ENCODE assay signal across 10 mouse cellular contexts in the genomic region with DNA sequence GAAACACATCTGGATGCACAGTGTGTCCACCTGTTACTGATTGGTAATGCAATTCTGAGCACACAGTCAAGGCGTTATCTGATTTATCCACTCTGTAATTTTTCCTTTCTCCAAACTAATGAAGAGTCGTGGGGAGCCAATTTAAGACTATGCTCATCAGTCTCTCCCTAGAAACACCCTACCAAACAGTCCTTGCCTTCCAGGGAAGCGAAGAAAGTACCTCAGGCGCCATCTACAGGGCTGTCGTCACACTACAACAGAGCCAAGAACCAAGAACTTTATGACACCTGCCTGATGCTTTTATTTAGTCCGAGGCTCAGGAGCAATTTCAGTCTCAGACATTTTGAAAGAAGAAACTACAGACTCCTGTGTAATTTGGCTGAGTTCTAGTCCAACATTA. TPM values are rescaled to one million over a fixed set of nuclear protein-coding genes. Genes with fewer than 3 reads are reported as not detected.
DNase-seq lines count a peak whose midpoint lies in the region; ATAC-seq and TF ChIP-seq lines count a peak whose summit lies in the region.
"Had no signal": no experiment of that assay in that cellular context is flagged by ENCODE, and none has a peak within 500 bp of the region (broad histone marks: within the 10 kb centered on the region; RNA-seq: fewer than 3 reads in every experiment).

No protein-coding gene starts in this region.

- no peak for TF ChIP-seq EP300 in MEL (IDR thresholded peaks at IDR 0.05; ENCODE audit: low read depth in 1 of 2, low read length in 2 of 2)

- TF ChIP-seq POLR2A in MEL (IDR thresholded peaks at IDR 0.05; ENCODE audit: control insufficient read depth in 1 of 2, insufficient read depth in 1 of 2, low read depth in 1 of 2, low read length in 2 of 2, poor library complexity in 1 of 2), result no peak

- H3K27me3 ChIP-seq in MEL (ENCODE audit: control insufficient read depth in 1 of 2, insufficient read depth in 2 of 2, low read length in 2 of 2), result no peaks in the 10 kb centered on the region
- no peaks in the 10 kb centered on the region for H3K27me3 ChIP-seq in midbrain, postnatal 0 days (ENCODE audit: insufficient read depth, low read length)

- DNase-seq in kidney, adult 18-20 months, result peak; percentile 53
- no peak for DNase-seq in kidney, adult 11 months
- DNase-seq in MEL (ENCODE audit: low read depth, low spot score), result peak; percentile 50
- DNase-seq in cerebellum, postnatal 25 days, result peak; percentile 59 to 75
- DNase-seq in gastrocnemius, postnatal 14 days, result peak; percentile 15
- DNase-seq in left cerebral cortex, postnatal 10 days (ENCODE audit: extremely low spot score in 1 of 2, low spot score in 2 of 2), result peak; percentile 27 to 55
- peak; percentile 65 for DNase-seq in midbrain, postnatal 0 days (ENCODE audit: low spot score)

- no peak for ATAC-seq in midbrain, postnatal 0 days (ENCODE audit: low FRiP score)
- no peak for ATAC-seq in activated CD4-positive, CD25-positive, alpha-beta regulatory T cell, adult 4 months

- peaks cover 0 to 3% of the 10 kb centered on the region in 2 experiments; a peak in 1 of 4 replicates for H3K36me3 ChIP-seq in MEL (ENCODE audit: control insufficient read depth in 1 of 2, insufficient read depth in 2 of 2, low read length in 2 of 2)
- no peaks in the 10 kb centered on the region for H3K36me3 ChIP-seq in midbrain, postnatal 0 days (ENCODE audit: insufficient read depth, low read length)
- H3K36me3 ChIP-seq: embryonic facial prominence, embryonic 12.5 days; lung, embryonic 15.5 days had no signal

- peak; percentile 65 for TF ChIP-seq RAD21 in MEL (IDR thresholded peaks at IDR 0.05; ENCODE audit: low read depth, low read length)

- peaks cover 0 to 6% of the 10 kb centered on the region in 2 experiments; a peak in 2 of 4 replicates for H3K4me1 ChIP-seq in MEL (ENCODE audit: control insufficient read depth in 1 of 2, insufficient read depth in 2 of 2, low read length in 2 of 2)
- H3K4me1 ChIP-seq in midbrain, postnatal 0 days (ENCODE audit: insufficient read depth, low read length), result no peaks in the 10 kb centered on the region; the same call in 1 of the 2 replicates

- WGBS in midbrain, postnatal 0 days, result 11% methylated on average over 6 of the region's 6 CpGs

- peak; percentile 74 to 78 (median 76) for TF ChIP-seq CTCF in MEL (IDR thresholded peaks at IDR 0.05 in 2 of 3, conservative IDR thresholded peaks at IDR 0.05 in 1 of 3; ENCODE audit: control insufficient read depth in 1 of 3, insufficient read depth in 1 of 3, low read depth in 2 of 3, low read length in 3 of 3, poor library complexity in 1 of 3, severe bottlenecking in 1 of 3)
- TF ChIP-seq CTCF in midbrain, postnatal 0 days (IDR thresholded peaks at IDR 0.05), result peak; percentile 85

- H3K4me2 ChIP-seq in midbrain, postnatal 0 days (ENCODE audit: low read depth, low read length, poor library complexity, severe bottlenecking), result no peak overlapping the region
- H3K4me2 ChIP-seq: embryonic facial prominence, embryonic 12.5 days; lung, embryonic 15.5 days had no signal

- no peaks in the 10 kb centered on the region for H3K79me2 ChIP-seq in MEL (ENCODE audit: control insufficient read depth, insufficient read depth, low read length, poor library complexity)

- no peak overlapping the region for H3K27ac ChIP-seq in MEL (ENCODE audit: control insufficient read depth, low read depth, low read length)
- no peak overlapping the region for H3K27ac ChIP-seq in midbrain, postnatal 0 days (ENCODE audit: low read depth, low read length)
- H3K27ac ChIP-seq: embryonic facial prominence, embryonic 12.5 days; lung, embryonic 15.5 days had no signal

- H3K9ac ChIP-seq in MEL (ENCODE audit: control insufficient read depth, low read depth, low read length, poor library complexity, severe bottlenecking), result no peak overlapping the region
- H3K9ac ChIP-seq in midbrain, postnatal 0 days (replicated peaks; ENCODE audit: low read length, poor library complexity, severe bottlenecking), result no peak overlapping the region
- H3K9ac ChIP-seq: embryonic facial prominence, embryonic 12.5 days; lung, embryonic 15.5 days had no signal

- H3K4me3 ChIP-seq in MEL (ENCODE audit: control insufficient read depth in 1 of 2, insufficient read depth in 1 of 2, low read depth in 2 of 2, low read length in 2 of 2), result no peak overlapping the region
- no peak overlapping the region for H3K4me3 ChIP-seq in midbrain, postnatal 0 days (ENCODE audit: low read depth, low read length)
- H3K4me3 ChIP-seq: embryonic facial prominence, embryonic 12.5 days; lung, embryonic 15.5 days had no signal

- no peaks in the 10 kb centered on the region for H3K9me3 ChIP-seq in MEL (replicated peaks; ENCODE audit: insufficient read depth, low read length)
- H3K9me3 ChIP-seq in midbrain, postnatal 0 days (ENCODE audit: low read length), result no peaks in the 10 kb centered on the region
- H3K9me3 ChIP-seq: embryonic facial prominence, embryonic 12.5 days; lung, embryonic 15.5 days had no signal

- intact Hi-C loops in gastrocnemius, postnatal 14 days (cut with DNase I; ENCODE audit: low total_unique reads), result no loop called here
- intact Hi-C loops in left cerebral cortex, postnatal 10 days (cut with DNase I), result no loop called here

TF ChIP-seq in MEL, 35 proteins besides CTCF, POLR2A, EP300 and RAD21:
- TF ChIP-seq POLR2AphosphoS2 (IDR thresholded peaks at IDR 0.05; ENCODE audit: low read length), result no peak
- no peak for TF ChIP-seq ZMIZ1 (IDR thresholded peaks at IDR 0.05; ENCODE audit: low read depth, low read length)
- TF ChIP-seq JUND (IDR thresholded peaks at IDR 0.05; ENCODE audit: low read depth, low read length), result no peak
- TF ChIP-seq ETS1 (IDR thresholded peaks at IDR 0.05; ENCODE audit: low read depth, low read length), result no peak
- TF ChIP-seq MAZ (IDR thresholded peaks at IDR 0.05; ENCODE audit: low read depth, low read length), result no peak
- TF ChIP-seq SMC3 (IDR thresholded peaks at IDR 0.05; ENCODE audit: low read depth, low read length), result peak; percentile 61
- TF ChIP-seq ZC3H11A (IDR thresholded peaks at IDR 0.05; ENCODE audit: low read depth, low read length), result peak; percentile 22; the same call in 1 of the 2 replicates
- no peak for TF ChIP-seq UBTF (IDR thresholded peaks at IDR 0.05; ENCODE audit: borderline replicate concordance, insufficient read depth, low read depth, low read length)
- no peak for TF ChIP-seq TCF12 (IDR thresholded peaks at IDR 0.05; ENCODE audit: low read depth, low read length)
- TF ChIP-seq MYB (IDR thresholded peaks at IDR 0.05; ENCODE audit: low read depth, low read length), result no peak

RNA-seq across cellular contexts. Expression of a gene that starts 6.1 kb away (rescaled TPM):
- total RNA-seq in MEL (2012; rRNA removed), result not detected in 2 replicates
- polyA plus RNA-seq in MEL (2012; ENCODE audit: insufficient read depth in 1 of 2, insufficient read length in 2 of 2, low read depth in 1 of 2, low replicate concordance in 2 of 2, missing spikeins in 1 of 2), result not detected
- total RNA-seq in gastrocnemius, postnatal 14 days (2021), result not detected
- total RNA-seq in left cerebral cortex, postnatal 10 days (2021), result 1 to 10 TPM; 1.9 to 2.1 TPM
- 6.5 and 6.9 TPM in 2 replicates for total RNA-seq in midbrain, postnatal 0 days (2014; rRNA removed)
- polyA plus RNA-seq in midbrain, postnatal 0 days (2015; fragmentation: Nextera tagmentation; extraction: Ambion mirVana), result 6.9 and 7.9 TPM in 2 replicates
- polyA plus RNA-seq in activated CD4-positive, CD25-positive, alpha-beta regulatory T cell, adult 4 months (2017; shearing (Covaris generic)), result not detected
